Mouse (Mus musculus) CH12.LX (cell line): ENCODE results near the gene Pla2g1b. TPM values are rescaled to one million over a fixed set of nuclear protein-coding genes. Genes with fewer than 3 reads are reported as not detected.

Experiments used
- DNase-seq: peaks from one replicate; pipeline ENCODE4 v3.0.0-alpha.2; 2013; ENCODE audit errors: extremely low read depth
- H3K27ac ChIP-seq: 2 replicates; pipeline ENCODE4 v1.5.1; 2012; ENCODE audit warnings: low read depth, mild to moderate bottlenecking, control low read depth, moderate library complexity; ENCODE audit not compliant: insufficient read depth
- H3K27me3 ChIP-seq: replicated peaks from 2 replicates; pipeline ENCODE3; 2012; ENCODE audit warnings: inconsistent platforms
- H3K36me3 ChIP-seq, 2 experiments: replicated peaks in 1 of 2; 2 replicates each; pipeline versions ENCODE3 to v1.6.1; 2012; ENCODE audit warnings: inconsistent platforms in 1 of 2, low read length in 1 of 2, mild to moderate bottlenecking in 1 of 2, mixed read lengths in 1 of 2, moderate library complexity in 1 of 2; ENCODE audit not compliant: control insufficient read depth in 1 of 2, insufficient read depth in 1 of 2
- H3K4me1 ChIP-seq, 2 experiments: 2 replicates each; pipeline ENCODE4 v1.6.1; 2012; ENCODE audit warnings: inconsistent platforms in 1 of 2, moderate library complexity in 1 of 2; ENCODE audit not compliant: insufficient read depth in 2 of 2, control insufficient read depth in 1 of 2
- H3K4me2 ChIP-seq: 2 replicates; pipeline ENCODE4 v1.6.1; 2012; ENCODE audit warnings: low read depth, mild to moderate bottlenecking, control low read depth; ENCODE audit not compliant: poor library complexity, insufficient read depth, severe bottlenecking
- H3K4me3 ChIP-seq, 3 experiments: fragments of 150-350 bp in 1 of 3; sonication (generic) in 1 of 3; replicated peaks in 1 of 3; 2 replicates each; pipeline versions ENCODE3 to v1.5.1; 2011 to 2012; ENCODE audit warnings: low read depth in 2 of 3, low read length in 2 of 3, mild to moderate bottlenecking in 2 of 3, moderate library complexity in 2 of 3, control low read depth in 1 of 3, improper control_type of control experiment in 1 of 3, inconsistent platforms in 1 of 3, mixed read lengths in 1 of 3; ENCODE audit not compliant: poor library complexity in 1 of 3
- H3K79me2 ChIP-seq: replicated peaks from 2 replicates; pipeline ENCODE4 v1.6.1; 2012; ENCODE audit warnings: mild to moderate bottlenecking, moderate library complexity; ENCODE audit not compliant: control insufficient read depth, poor library complexity, insufficient read depth, severe bottlenecking; ENCODE audit errors: extremely low read depth
- H3K9ac ChIP-seq: 2 replicates; pipeline ENCODE4 v1.6.1; 2012; ENCODE audit warnings: low read depth, mild to moderate bottlenecking, control low read depth, moderate library complexity; ENCODE audit not compliant: insufficient read depth
- H3K9me3 ChIP-seq: replicated peaks from 2 replicates; pipeline ENCODE3; 2012; ENCODE audit warnings: low read length, inconsistent platforms, mixed read lengths
- BHLHE40 ChIP-seq: IDR thresholded peaks from 2 replicates; pipeline ENCODE4 v1.6.1; 2011; ENCODE audit warnings: mild to moderate bottlenecking, low read depth, low read length, improper control_type of control experiment
- CHD1 ChIP-seq: IDR thresholded peaks from 2 replicates; pipeline ENCODE4 v1.6.1; 2012; ENCODE audit warnings: low read depth, low read length, improper control_type of control experiment, inconsistent platforms
- CTCF ChIP-seq, 2 experiments: IDR thresholded peaks in 1 of 2; conservative IDR thresholded peaks in 1 of 2; 2 replicates each; pipeline ENCODE4 v1.5.1; 2011 to 2012; ENCODE audit warnings: low read depth in 2 of 2, low read length in 2 of 2, improper control_type of control experiment in 1 of 2, inconsistent platforms in 1 of 2, mild to moderate bottlenecking in 1 of 2, moderate library complexity in 1 of 2
- ETS1 ChIP-seq: conservative IDR thresholded peaks from 2 replicates; pipeline ENCODE4 v1.6.1; 2012; ENCODE audit warnings: low read depth, mild to moderate bottlenecking, inconsistent platforms, low read length, improper control_type of control experiment, moderate library complexity
- IRF4 ChIP-seq: IDR thresholded peaks from 2 replicates; pipeline ENCODE4 v1.6.1; 2014; ENCODE audit warnings: low read depth, mild to moderate bottlenecking, inconsistent platforms, low read length, improper control_type of control experiment
- JUN ChIP-seq: IDR thresholded peaks from 2 replicates; pipeline ENCODE4 v1.6.1; 2011; ENCODE audit warnings: low read depth, mild to moderate bottlenecking, low read length, improper control_type of control experiment, moderate library complexity; ENCODE audit not compliant: insufficient read depth
- KAT2A ChIP-seq: IDR thresholded peaks from 2 replicates; pipeline ENCODE4 v1.6.1; 2012; ENCODE audit warnings: low read length, improper control_type of control experiment, inconsistent platforms; ENCODE audit not compliant: insufficient replicate concordance
- MAFK ChIP-seq: IDR thresholded peaks from 2 replicates; pipeline ENCODE4 v1.6.1; 2011; ENCODE audit warnings: low read length, improper control_type of control experiment; ENCODE audit not compliant: insufficient replicate concordance
- MAX ChIP-seq: IDR thresholded peaks from 2 replicates; pipeline ENCODE4 v1.6.1; 2011; ENCODE audit warnings: low read length, improper control_type of control experiment
- MAZ ChIP-seq: IDR thresholded peaks from 2 replicates; pipeline ENCODE4 v1.6.1; 2012; ENCODE audit warnings: low read depth, mild to moderate bottlenecking, inconsistent platforms, low read length, improper control_type of control experiment, moderate library complexity
- MEF2A ChIP-seq: IDR thresholded peaks from 2 replicates; pipeline ENCODE4 v1.6.1; 2014; ENCODE audit warnings: low read depth, mild to moderate bottlenecking, inconsistent platforms, low read length, improper control_type of control experiment, borderline replicate concordance
- MYC ChIP-seq: IDR thresholded peaks from 2 replicates; pipeline ENCODE4 v1.6.1; 2011; ENCODE audit warnings: low read depth, mild to moderate bottlenecking, improper control_type of control experiment, low read length
- NELFE ChIP-seq: IDR thresholded peaks from 2 replicates; pipeline ENCODE4 v1.6.1; 2011; ENCODE audit warnings: low read depth, low read length, improper control_type of control experiment
- NRF1 ChIP-seq: IDR thresholded peaks from 2 replicates; pipeline ENCODE4 v1.6.1; 2014; ENCODE audit warnings: low read depth, mild to moderate bottlenecking, inconsistent platforms, low read length, improper control_type of control experiment, moderate library complexity
- PAX5 ChIP-seq: IDR thresholded peaks from 2 replicates; pipeline ENCODE4 v1.6.1; 2012; ENCODE audit warnings: low read length, inconsistent platforms, mixed read lengths
- POLR2A ChIP-seq: IDR thresholded peaks from 2 replicates; pipeline ENCODE4 v1.6.1; 2011; ENCODE audit warnings: low read depth, mild to moderate bottlenecking, improper control_type of control experiment, low read length
- POLR2AphosphoS2 ChIP-seq: IDR thresholded peaks from 2 replicates; pipeline ENCODE4 v1.6.1; 2011; ENCODE audit warnings: low read depth, low read length, improper control_type of control experiment
- RCOR1 ChIP-seq: conservative IDR thresholded peaks from 2 replicates; pipeline ENCODE4 v1.6.1; 2012; ENCODE audit warnings: low read depth, mild to moderate bottlenecking, inconsistent platforms, low read length, improper control_type of control experiment
- SIN3A ChIP-seq: IDR thresholded peaks from 2 replicates; pipeline ENCODE4 v1.6.1; 2012; ENCODE audit warnings: low read length, improper control_type of control experiment, inconsistent platforms
- TCF12 ChIP-seq: IDR thresholded peaks from 2 replicates; pipeline ENCODE4 v1.6.1; 2014; ENCODE audit warnings: low read depth, mild to moderate bottlenecking, inconsistent platforms, low read length, improper control_type of control experiment
- UBTF ChIP-seq: IDR thresholded peaks from 2 replicates; pipeline ENCODE4 v1.6.1; 2012; ENCODE audit warnings: low read depth, mild to moderate bottlenecking, inconsistent platforms, low read length, improper control_type of control experiment, moderate library complexity
- USF1 ChIP-seq: IDR thresholded peaks from 2 replicates; pipeline ENCODE4 v1.6.1; 2014; ENCODE audit warnings: low read depth, mild to moderate bottlenecking, inconsistent platforms, low read length, improper control_type of control experiment
- USF2 ChIP-seq: conservative IDR thresholded peaks from 2 replicates; pipeline ENCODE4 v1.6.1; 2011; ENCODE audit warnings: low read depth, low read length, improper control_type of control experiment
- ZC3H11A ChIP-seq: IDR thresholded peaks from 2 replicates; pipeline ENCODE4 v1.6.1; 2012; ENCODE audit warnings: low read depth, mild to moderate bottlenecking, inconsistent platforms, low read length, improper control_type of control experiment
- ZKSCAN1 ChIP-seq: IDR thresholded peaks from 2 replicates; pipeline ENCODE4 v1.6.1; 2012; ENCODE audit warnings: low read depth, inconsistent platforms, low read length, improper control_type of control experiment, borderline replicate concordance
- ZMIZ1 ChIP-seq: IDR thresholded peaks from 2 replicates; pipeline ENCODE4 v1.6.1; 2012; ENCODE audit warnings: low read depth, mild to moderate bottlenecking, inconsistent platforms, low read length, improper control_type of control experiment
- dilution Hi-C: fragments of 300-500 bp; cut with MboI; formaldehyde crosslinking; loops from 2 replicates; pipeline ENCODE4 v1.14.3; 2020; ENCODE audit warnings: low sequenced_read_pairs; ENCODE audit not compliant: extremely low pct_unique_long_range_greater_than_20kb, extremely low pct_ligation_motif_present
- in situ Hi-C: fragments of 300-500 bp; cut with MboI; formaldehyde crosslinking; loops from 3 replicates; pipeline ENCODE4 v1.14.3; 2019; ENCODE audit warnings: low sequenced_read_pairs, low pct_ligation_motif_present, low pct_unique_long_range_greater_than_20kb, mixed read lengths
- polyA plus RNA-seq: library from polyadenylated mRNA; unstranded; fragments of >175 nt; gene quantifications from 2 replicates; pipeline ENCODE4 v1.2.1, GENCODE M21; 2012; ENCODE audit warnings: low read depth; ENCODE audit not compliant: insufficient read length
- total RNA-seq, 2 experiments: library from RNA; depleted of rRNA; stranded (reverse); fragments of 300-350 nt in 1 of 2; fragments of >200 nt in 1 of 2; gene quantifications; 2 replicates each; pipeline ENCODE4 v1.2.3; 2012 to 2014

The Pla2g1b gene
- total and polyA plus RNA-seq, 3 experiments = not detected

GRCm38 (mm10) chr5:115522531-115522930 is 56.5 kb downstream of the Pla2g1b start:
- in situ Hi-C loops = no loop called here
- Histone ChIP-seq H3K4me2 (no peak overlapping the region; the same call in 1 of the 2 replicates), H3K27me3 (no peaks in the 10 kb centered on the region), H3K27ac (no peak overlapping the region), H3K9me3 (no peaks in the 10 kb centered on the region), H3K36me3 (peaks cover 0 to 46% of the 10 kb centered on the region in 2 experiments), H3K4me3 (no peak overlapping the region), H3K4me1 (peaks cover 20 to 58% of the 10 kb centered on the region in 2 experiments), H3K9ac (0 out of 2 replicates have a peak overlapping the region, but pooled peaks have one; percentile 25), H3K79me2 (0 out of 2 replicates have a peak, but pooled peaks cover 2% of the 10 kb centered on the region)
- dilution Hi-C loops = no loop called here
- no peak for TF ChIP-seq KAT2A
- no peak for TF ChIP-seq NRF1
- TF ChIP-seq BHLHE40 = no peak
- TF ChIP-seq USF2 = no peak
- TF ChIP-seq RCOR1 = no peak
- no peak for TF ChIP-seq TCF12
- TF ChIP-seq ZMIZ1 = no peak
- TF ChIP-seq SIN3A = no peak
- no peak for TF ChIP-seq UBTF
- TF ChIP-seq MAX = no peak
- TF ChIP-seq MAZ = no peak
- TF ChIP-seq JUN = no peak
- TF ChIP-seq MYC = no peak
- no peak for TF ChIP-seq CTCF (conservative IDR thresholded peaks at IDR 0.05 in 1 of 2, IDR thresholded peaks at IDR 0.05 in 1 of 2; ENCODE audit: low read depth in 2 of 2, low read length in 2 of 2)
- no peak for TF ChIP-seq NELFE
- no peak for TF ChIP-seq ETS1
- TF ChIP-seq POLR2AphosphoS2 = no peak
- no peak for TF ChIP-seq ZC3H11A
- TF ChIP-seq CHD1 = no peak
- TF ChIP-seq MEF2A = no peak
- no peak for DNase-seq

- no peak overlapping the region for H3K9ac ChIP-seq
- no peak overlapping the region for H3K4me2 ChIP-seq
- H3K27ac ChIP-seq = no peak overlapping the region
- in situ Hi-C loops (no loop called here), dilution Hi-C loops (no loop called here)
- H3K27me3 ChIP-seq = no peaks in the 10 kb centered on the region
- peaks cover 19 to 56% of the 10 kb centered on the region in 2 experiments for H3K4me1 ChIP-seq
- H3K9me3 ChIP-seq = no peaks in the 10 kb centered on the region
- H3K36me3 ChIP-seq = peaks cover 0 to 47% of the 10 kb centered on the region in 2 experiments
- TF ChIP-seq ETS1 = no peak
- no peak for TF ChIP-seq CTCF (conservative IDR thresholded peaks at IDR 0.05 in 1 of 2, IDR thresholded peaks at IDR 0.05 in 1 of 2; ENCODE audit: low read depth in 2 of 2, low read length in 2 of 2)
- no peak for TF ChIP-seq POLR2A
- TF ChIP-seq PAX5 = no peak
- no peak for TF ChIP-seq IRF4
- no peak for TF ChIP-seq USF1
- TF ChIP-seq ZKSCAN1 = no peak
- TF ChIP-seq MAFK = no peak
- TF ChIP-seq UBTF = no peak
- TF ChIP-seq ZC3H11A = no peak
- no peak for TF ChIP-seq MYC
- TF ChIP-seq NRF1 = no peak
- no peak for TF ChIP-seq MAZ
- no peak overlapping the region for H3K4me3 ChIP-seq
- H3K79me2 ChIP-seq = 0 out of 2 replicates have a peak, but pooled peaks cover 2% of the 10 kb centered on the region
- no peak for DNase-seq
Observed at GRCm38 (mm10) chr5:115522981-115523499, 57.0 kb downstream of the Pla2g1b start.
